Mouse (Mus musculus) forebrain, embryonic 10.5 days (tissue): Measurements from ENCODE around the gene Wdr74. TPM values are rescaled to one million over a fixed set of nuclear protein-coding genes. Genes with fewer than 3 reads are reported as not detected.
A peak's percentile ranks its signal among the peaks of the same experiment; 100 is the strongest.

ENCODE experiments used
- DNase-seq: peaks from one replicate; pipeline ENCODE4 v3.0.0-alpha.2; 2017; ENCODE audit warnings: low spot score; ENCODE audit errors: extremely low spot score
- H3K27ac ChIP-seq: fragments of 300-500 bp; sonication (generic); 2 replicates; pipeline ENCODE4 v1.5.1; 2016; ENCODE audit warnings: mild to moderate bottlenecking
- H3K27me3 ChIP-seq: fragments of 300-500 bp; sonication (generic); 2 replicates; pipeline ENCODE4 v1.6.1; 2016; ENCODE audit warnings: mild to moderate bottlenecking; ENCODE audit not compliant: poor library complexity, severe bottlenecking
- H3K36me3 ChIP-seq: fragments of 300-500 bp; sonication (generic); replicated peaks from 2 replicates; pipeline ENCODE4 v1.6.1; 2016; ENCODE audit warnings: mild to moderate bottlenecking, moderate library complexity
- H3K4me1 ChIP-seq: fragments of 300-500 bp; sonication (generic); 2 replicates; pipeline ENCODE4 v1.6.1; 2016
- H3K4me3 ChIP-seq: fragments of 300-500 bp; sonication (generic); 2 replicates; pipeline ENCODE4 v1.5.1; 2016; ENCODE audit warnings: mild to moderate bottlenecking, moderate library complexity
- H3K9me3 ChIP-seq: fragments of 300-500 bp; sonication (generic); 2 replicates; pipeline ENCODE4 v1.6.1; 2016; ENCODE audit warnings: mild to moderate bottlenecking, moderate library complexity
- WGBS: fragments of 180-500 bp; shearing (Covaris S2); methylation state at CpG from one replicate; pipeline ENCODE4 v1.1.7; 2016; 5-methylcytosine and 5-hydroxymethylcytosine counted together
- microRNA-seq: library from miRNA; unstranded; fragments of <30 nt; microRNA quantifications from one replicate; pipeline ENCODE4, GENCODE M21; 2017
- polyA plus RNA-seq: library from polyadenylated mRNA; unstranded; fragments of >200 nt; fragmentation: Nextera tagmentation; extraction: Ambion mirVana; gene quantifications from 2 replicates; pipeline ENCODE4 v1.2.1, GENCODE M21; 2016

Gene Wdr74
- polyA plus RNA-seq, 1 experiment from 2014 or later, result 126 TPM

DNA sequence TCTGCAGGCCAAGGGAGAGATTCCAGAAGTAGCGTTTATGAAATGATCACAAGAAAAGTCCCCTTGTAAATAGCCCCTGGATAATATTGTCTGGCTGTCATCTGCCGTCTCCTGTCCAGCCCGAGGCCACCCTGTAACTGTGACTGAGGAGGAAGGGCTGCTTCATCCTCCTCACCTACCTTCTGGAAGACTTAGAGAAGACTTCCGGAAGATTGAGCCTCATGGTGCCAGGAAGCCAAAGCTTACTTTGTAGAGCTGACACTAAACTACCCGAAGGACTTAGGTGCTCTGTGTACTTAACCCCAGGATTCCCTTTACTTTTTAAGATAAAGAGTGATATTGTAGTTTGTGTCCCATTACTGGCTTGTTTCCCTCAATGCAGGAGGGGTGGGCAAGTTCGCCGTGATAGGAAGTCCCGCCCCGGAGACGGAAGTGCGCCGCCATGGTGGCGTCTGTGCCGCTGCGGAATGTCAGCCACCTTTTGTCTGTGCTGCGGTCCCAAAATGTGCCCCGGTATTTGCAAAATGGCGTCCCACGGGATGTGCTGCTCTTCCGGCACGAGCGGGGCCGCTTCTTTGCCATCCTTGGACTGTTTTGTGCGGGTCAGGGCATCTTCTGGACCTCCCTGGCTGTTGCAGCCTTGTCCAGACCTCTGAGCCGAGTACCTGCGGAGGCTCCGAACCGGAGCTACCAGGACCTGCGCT, 35.1 kb downstream of the Wdr74 start, which contains the start of gene Tmem223:
TSS of gene Tmem223 (plus strand) at position 430 of the 704 bp plus-strand sequence.
- peak; percentile 83 for DNase-seq
- Histone ChIP-seq H3K4me1 (peaks cover 50% of the 10 kb centered on the region), H3K36me3 (peaks cover 79% of the 10 kb centered on the region), H3K4me3 (peak within 1 kb of the TSS; percentile 89), H3K9me3 (peaks cover 2% of the 10 kb centered on the region), H3K27me3 (no peaks in the 10 kb centered on the region), H3K27ac (peak within 1 kb of the TSS; percentile 98)
- 23% methylated on average over 29 of the region's 29 CpGs for WGBS

GRCm38 (mm10) chr19:8772996-8773395, 37.4 kb downstream of the Wdr74 start:
- Histone ChIP-seq H3K4me1 (peaks cover 52% of the 10 kb centered on the region), H3K9me3 (no peaks in the 10 kb centered on the region), H3K4me3 (peak overlapping the region; percentile 88), H3K27ac (peak overlapping the region; percentile 98), H3K27me3 (no peaks in the 10 kb centered on the region), H3K36me3 (peaks cover 73% of the 10 kb centered on the region)
- peak; percentile 25 for DNase-seq
- WGBS, result 81% methylated on average over 5 of the region's 5 CpGs

DNA sequence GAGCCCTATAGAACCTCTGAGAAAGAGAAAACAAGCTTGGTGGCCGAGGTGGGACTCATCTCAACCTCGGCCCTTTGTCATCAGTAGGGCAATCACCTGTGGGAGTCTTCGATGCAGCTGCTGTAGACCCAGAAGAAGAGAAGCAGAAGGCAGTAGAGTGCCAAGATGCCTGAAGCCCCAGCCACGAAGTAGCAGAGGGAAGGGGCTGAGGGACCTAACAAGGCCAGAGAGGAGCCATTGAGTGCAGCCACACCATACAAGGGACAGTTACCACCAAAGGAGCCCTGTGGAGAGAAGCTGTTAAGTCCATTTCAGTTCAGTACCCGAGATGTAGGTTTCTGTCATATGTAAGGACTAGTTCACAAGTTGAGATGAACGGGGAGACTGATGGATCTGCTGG, 37.8 kb downstream of the Wdr74 start:
- DNase-seq, result no peak
- Histone ChIP-seq H3K27ac (peak overlapping the region; percentile 98), H3K4me3 (peak overlapping the region; percentile 88), H3K9me3 (no peaks in the 10 kb centered on the region), H3K27me3 (no peaks in the 10 kb centered on the region), H3K36me3 (peaks cover 73% of the 10 kb centered on the region), H3K4me1 (peaks cover 52% of the 10 kb centered on the region)
- 69% methylated on average over 6 of the region's 6 CpGs for WGBS

- H3K27me3 ChIP-seq, result no peaks in the 10 kb centered on the region
- peak within 1 kb of the TSS; percentile 98 for H3K27ac ChIP-seq
- peak within 1 kb of the TSS; percentile 88 for H3K4me3 ChIP-seq
- peak; percentile 97 for DNase-seq
- peaks cover 72% of the 10 kb centered on the region for H3K36me3 ChIP-seq
- no peaks in the 10 kb centered on the region for H3K9me3 ChIP-seq
- H3K4me1 ChIP-seq, result peaks cover 52% of the 10 kb centered on the region
- under 1% methylated on average over 68 of the region's 68 CpGs for WGBS
Observed at GRCm38 (mm10) chr19:8774086-8774835, 38.6 kb downstream of the Wdr74 start, which contains the start of gene Tmem179b. Tmem179b (minus strand) TSS chr19:8774467.

DNA sequence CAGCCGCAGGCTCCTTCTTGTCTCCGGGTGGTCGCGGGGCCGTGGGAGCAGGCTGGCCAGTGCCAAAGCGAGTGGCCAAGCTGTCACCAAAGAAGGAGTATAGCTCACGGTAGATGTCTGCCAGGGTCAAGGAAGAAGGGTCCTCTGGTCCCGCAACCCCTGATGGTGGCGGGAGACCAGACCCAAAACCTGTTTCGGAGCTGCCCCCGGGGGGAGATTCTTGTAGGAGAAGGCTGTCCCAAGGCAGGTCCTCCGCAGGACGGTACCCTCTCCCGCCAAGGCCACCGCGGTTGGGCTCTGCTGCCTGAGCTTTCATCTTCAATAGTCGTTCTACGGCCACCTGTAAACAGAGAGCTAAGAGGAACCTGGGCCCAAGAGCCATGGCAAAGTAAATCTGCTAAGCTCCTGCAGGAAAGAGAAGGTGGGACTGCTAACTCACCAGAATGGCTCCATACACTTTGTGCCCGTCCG, 39.4 kb downstream of the Wdr74 start:
- peak overlapping the region; percentile 98 for H3K27ac ChIP-seq
- peaks cover 52% of the 10 kb centered on the region for H3K4me1 ChIP-seq
- peak; percentile 31 for DNase-seq
- peak overlapping the region; percentile 88 for H3K4me3 ChIP-seq
- no peaks in the 10 kb centered on the region for H3K27me3 ChIP-seq
- H3K9me3 ChIP-seq, result no peaks in the 10 kb centered on the region
- WGBS, result 8% methylated on average over 20 of the region's 20 CpGs
- peaks cover 70% of the 10 kb centered on the region for H3K36me3 ChIP-seq

DNA sequence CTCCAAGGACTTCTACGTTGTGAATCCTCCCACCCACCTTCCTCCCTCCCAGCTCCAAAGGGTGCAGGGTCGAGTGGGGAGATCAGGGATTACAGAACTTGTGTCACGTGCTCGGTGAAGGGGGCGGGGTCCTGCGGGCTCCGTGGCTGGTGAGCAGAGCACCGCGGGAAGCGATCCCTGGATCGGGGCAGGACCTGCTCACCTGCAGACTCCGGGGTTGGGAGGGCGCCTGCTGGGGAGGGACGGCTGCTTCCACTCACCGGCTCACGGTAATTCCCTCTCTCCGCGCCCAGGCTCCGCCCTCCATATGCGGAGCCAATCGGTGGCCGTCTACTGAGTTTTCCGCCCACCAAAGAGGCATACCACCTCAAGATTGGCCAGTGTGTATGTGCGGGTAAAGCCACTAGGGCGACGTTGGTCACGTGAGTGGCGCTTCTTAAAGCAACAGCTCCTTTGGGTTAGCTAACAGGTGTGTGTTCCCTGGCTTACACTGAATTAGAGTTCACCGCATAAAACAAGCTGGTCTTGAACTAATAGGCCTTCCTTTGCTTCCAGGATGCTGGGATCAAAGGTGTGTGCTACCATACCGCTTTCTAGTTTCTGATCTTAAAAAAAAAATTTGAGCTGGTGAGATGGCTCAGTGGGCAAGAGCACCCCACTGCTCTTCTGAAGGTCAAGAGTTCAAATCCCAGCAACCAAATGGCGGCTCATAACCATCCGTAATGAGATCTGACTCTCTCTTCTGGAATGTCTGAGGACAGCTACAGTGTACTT, 50.6 kb downstream of the Wdr74 start, which contains the start of gene Taf6l:
TSS of gene Taf6l (minus strand) at position 410 of the 774 bp plus-strand sequence.
- peak; percentile 90 for DNase-seq
- WGBS, result 1% methylated on average over 32 of the region's 32 CpGs
- no peaks in the 10 kb centered on the region for H3K9me3 ChIP-seq
- H3K36me3 ChIP-seq, result peaks cover 43% of the 10 kb centered on the region
- no peaks in the 10 kb centered on the region for H3K27me3 ChIP-seq
- H3K4me1 ChIP-seq, result peaks cover 25% of the 10 kb centered on the region
- peak within 1 kb of the TSS; percentile 73 for H3K4me3 ChIP-seq
- H3K27ac ChIP-seq, result peak within 1 kb of the TSS; percentile 89

- DNase-seq, result peak; percentile 21
- no peak overlapping the region for H3K4me3 ChIP-seq
- H3K27ac ChIP-seq, result peak overlapping the region; percentile 40; the same call in 1 of the 2 replicates
- 21% methylated on average over 3 of the region's 3 CpGs for WGBS
- H3K9me3 ChIP-seq, result no peaks in the 10 kb centered on the region
- no peaks in the 10 kb centered on the region for H3K27me3 ChIP-seq
- peaks cover 40% of the 10 kb centered on the region for H3K36me3 ChIP-seq
- H3K4me1 ChIP-seq, result peaks cover 25% of the 10 kb centered on the region
Observed at GRCm38 (mm10) chr19:8788521-8788920, 52.9 kb downstream of the Wdr74 start.

DNA sequence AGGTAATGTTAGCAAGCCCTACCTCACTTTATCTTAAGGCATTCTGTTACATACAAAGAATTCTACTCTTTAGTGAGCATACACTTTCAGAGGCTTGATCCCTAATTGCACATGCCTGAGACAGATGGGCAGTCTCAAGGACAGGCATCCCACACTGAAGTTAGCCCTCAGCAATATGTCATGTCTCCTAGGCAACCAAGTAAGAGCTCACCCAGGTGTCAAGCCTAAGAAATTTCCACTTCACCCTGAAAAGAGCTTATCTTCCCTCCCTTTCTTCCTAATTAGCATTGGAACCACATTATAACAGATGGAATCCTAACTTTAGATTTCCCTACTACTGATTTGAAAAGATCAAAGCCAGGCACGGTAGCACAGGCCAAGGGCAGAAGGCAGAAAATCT, 53.5 kb downstream of the Wdr74 start:
- no peak for DNase-seq
- H3K9me3 ChIP-seq, result no peaks in the 10 kb centered on the region
- WGBS, result 61% methylated on average over 1 of the region's 1 CpGs
- no peak overlapping the region for H3K4me3 ChIP-seq
- H3K4me1 ChIP-seq, result peaks cover 25% of the 10 kb centered on the region
- H3K27ac ChIP-seq, result peak overlapping the region; percentile 40; the same call in 1 of the 2 replicates
- no peaks in the 10 kb centered on the region for H3K27me3 ChIP-seq
- peaks cover 40% of the 10 kb centered on the region for H3K36me3 ChIP-seq

DNA sequence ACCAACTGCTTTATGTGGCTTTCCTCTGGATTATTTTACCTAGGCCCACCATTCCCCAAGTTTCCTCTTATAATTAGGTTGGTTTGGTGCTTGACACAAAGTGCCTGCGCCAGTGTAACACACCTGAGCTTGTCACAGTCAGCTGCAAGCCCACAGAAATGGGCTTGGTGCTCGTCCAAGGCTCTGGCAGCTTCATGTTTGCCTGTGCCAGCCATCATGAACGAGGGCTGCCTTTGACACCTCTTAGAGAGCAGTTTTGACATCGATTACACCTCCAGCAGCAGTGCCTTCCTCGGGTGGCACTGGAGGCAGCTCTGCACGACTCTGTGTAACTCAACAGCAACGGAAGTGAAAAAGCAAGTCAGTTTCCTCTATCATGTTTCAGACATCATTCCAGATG, 54.5 kb downstream of the Wdr74 start:
- H3K9me3 ChIP-seq, result no peaks in the 10 kb centered on the region
- 88% methylated on average over 7 of the region's 7 CpGs for whole genome bisulfite sequencing
- H3K36me3 ChIP-seq, result peaks cover 44% of the 10 kb centered on the region
- DNase-seq, result no peak
- peaks cover 22% of the 10 kb centered on the region for H3K4me1 ChIP-seq
- no peak overlapping the region for H3K27ac ChIP-seq
- H3K4me3 ChIP-seq, result no peak overlapping the region
- no peaks in the 10 kb centered on the region for H3K27me3 ChIP-seq

Small RNAs within 50 kb of the gene (microRNA-seq; reads per million reads assigned to microRNA genes)
- gene Mir6992, result not detected

Other genes with a start within 250 kb of the Wdr74 start
- gene Slc22a8, start 144.6 kb upstream of the Wdr74 start, polyA plus RNA-seq, result 0.06 TPM in 1 of 2 replicates, not detected in the other
- gene Slc22a6, start 117.8 kb upstream of the Wdr74 start, polyA plus RNA-seq, result 0.06 TPM in 1 of 2 replicates, not detected in the other
- gene Chrm1, start 72.0 kb upstream of the Wdr74 start, polyA plus RNA-seq, result not detected in 2 replicates
- gene Slc3a2, start 12.5 kb upstream of the Wdr74 start, polyA plus RNA-seq, result 136 and 149 TPM in 2 replicates
- gene 1700092M07Rik, start 4.9 kb downstream of the Wdr74 start, polyA plus RNA-seq, result 3.4 and 3.7 TPM in 2 replicates
- 86.8 and 87.8 TPM in 2 replicates for gene Stx5a, start 5.6 kb downstream of the Wdr74 start, polyA plus RNA-seq
- gene Nxf1, start 21.2 kb downstream of the Wdr74 start, polyA plus RNA-seq, result 254 and 275 TPM in 2 replicates
- 170 TPM in 2 replicates for gene Tmem223, start 35.2 kb downstream of the Wdr74 start, polyA plus RNA-seq
- gene Tmem179b, start 38.6 kb downstream of the Wdr74 start, polyA plus RNA-seq, result 47.4 and 49.5 TPM in 2 replicates
- gene Taf6l, start 50.6 kb downstream of the Wdr74 start, polyA plus RNA-seq, result 48.6 and 49.4 TPM in 2 replicates
- 173 and 180 TPM in 2 replicates for gene Polr2g, start 62.8 kb downstream of the Wdr74 start, polyA plus RNA-seq
- 6.6 and 6.8 TPM in 2 replicates for gene Zbtb3, start 66.7 kb downstream of the Wdr74 start, polyA plus RNA-seq
- gene Ttc9c, start 83.5 kb downstream of the Wdr74 start, polyA plus RNA-seq, result 82.5 and 85.5 TPM in 2 replicates
- gene Hnrnpul2, start 84.2 kb downstream of the Wdr74 start, polyA plus RNA-seq, result 4.9 and 5.4 TPM in 2 replicates
- gene AC129217.1, start 93.9 kb downstream of the Wdr74 start, polyA plus RNA-seq, result not detected in 2 replicates
- gene Bscl2, start 101.6 kb downstream of the Wdr74 start, polyA plus RNA-seq, result 47.0 and 48.0 TPM in 2 replicates
- gene Gng3, start 103.4 kb downstream of the Wdr74 start, polyA plus RNA-seq, result 27.8 and 31.7 TPM in 2 replicates
- 0.36 and 0.99 TPM in 2 replicates for gene Lrrn4cl, start 114.9 kb downstream of the Wdr74 start, polyA plus RNA-seq
- 208 and 212 TPM in 2 replicates for gene Ubxn1, start 135.7 kb downstream of the Wdr74 start, polyA plus RNA-seq
- gene Uqcc3, start 145.1 kb downstream of the Wdr74 start, polyA plus RNA-seq, result 53.2 and 55.5 TPM in 2 replicates
- gene Lbhd1, start 147.9 kb downstream of the Wdr74 start, polyA plus RNA-seq, result 125 and 130 TPM in 2 replicates
- not detected in 2 replicates for gene Gm49403, start 148.1 kb downstream of the Wdr74 start, polyA plus RNA-seq
- 178 and 183 TPM in 2 replicates for gene 1810009A15Rik, start 153.0 kb downstream of the Wdr74 start, polyA plus RNA-seq
- gene Gm49416, start 153.1 kb downstream of the Wdr74 start, polyA plus RNA-seq, result 0.20 and 0.37 TPM in 2 replicates
- 59.9 and 61.4 TPM in 2 replicates for gene Ints5, start 157.2 kb downstream of the Wdr74 start, polyA plus RNA-seq
- gene Ganab, start 162.2 kb downstream of the Wdr74 start, polyA plus RNA-seq, result 118 and 121 TPM in 2 replicates
- 49.6 and 52.2 TPM in 2 replicates for gene B3gat3, start 184.5 kb downstream of the Wdr74 start, polyA plus RNA-seq
- gene Rom1, start 193.5 kb downstream of the Wdr74 start, polyA plus RNA-seq, result 3.7 and 3.9 TPM in 2 replicates
- gene Eml3, start 193.7 kb downstream of the Wdr74 start, polyA plus RNA-seq, result 24.0 and 25.7 TPM in 2 replicates
- gene Mta2, start 206.0 kb downstream of the Wdr74 start, polyA plus RNA-seq, result 202 and 206 TPM in 2 replicates
- gene Tut1, start 218.0 kb downstream of the Wdr74 start, polyA plus RNA-seq, result 40.2 and 49.1 TPM in 2 replicates
- 559 and 563 TPM in 2 replicates for gene Eef1g, start 231.2 kb downstream of the Wdr74 start, polyA plus RNA-seq